Mouse (Mus musculus) kidney, adult 2 months (tissue): ENCODE results near the gene Crtc3.

ENCODE experiments used
- CTCF ChIP-seq: fragments of 200-500 bp; conservative IDR thresholded peaks from 2 replicates; pipeline ENCODE4 v1.5.1; 2011; ENCODE audit warnings: low read depth, mild to moderate bottlenecking, control low read depth, low read length, moderate library complexity, mixed read lengths; ENCODE audit not compliant: insufficient read depth, insufficient read length
- POLR2A ChIP-seq: fragments of 200-500 bp; IDR thresholded peaks from one replicate; pipeline ENCODE4 v1.6.1; 2011; ENCODE audit warnings: low read depth, low read length, control low read depth

GRCm38 (mm10) chr7:80567982-80568381 lies 120.7 kb downstream of the Crtc3 start:
- TF ChIP-seq CTCF = no peak
- TF ChIP-seq POLR2A = no peak
